8 mouse cellular contexts compared by ENCODE assay signal in the genomic region with DNA sequence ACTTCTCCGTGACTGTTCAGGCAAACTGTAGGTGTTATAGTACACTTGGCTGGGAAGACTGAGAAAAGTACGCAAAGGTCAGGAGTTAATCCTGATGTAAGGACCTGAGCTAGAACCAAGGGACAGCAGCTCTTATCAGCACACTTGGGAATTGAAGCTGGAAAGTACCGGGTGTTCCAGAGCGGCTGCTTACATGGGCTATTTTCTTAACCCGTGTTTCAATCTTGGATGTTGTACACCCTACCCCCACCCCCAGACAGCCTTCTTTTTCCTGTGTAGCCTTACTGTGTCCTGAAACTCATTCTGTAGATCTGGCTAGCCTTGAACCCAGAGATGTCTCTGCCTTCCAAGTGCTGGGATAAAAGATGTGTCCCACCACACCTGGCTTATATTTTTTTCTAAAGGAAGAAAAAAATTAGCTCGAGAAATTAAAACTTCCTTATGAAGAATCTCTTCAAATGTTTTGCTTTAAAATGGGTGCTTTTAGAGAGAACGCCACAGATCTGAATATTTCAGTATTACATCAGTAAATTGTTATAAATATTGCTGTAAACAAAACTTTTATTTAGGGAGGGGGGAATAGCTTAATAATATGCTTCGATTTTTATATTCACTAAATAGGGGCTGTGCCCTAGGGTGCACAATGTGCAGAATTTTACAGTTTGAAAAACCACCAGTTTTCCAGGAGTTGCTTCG. TPM values are rescaled to one million over a fixed set of nuclear protein-coding genes. Genes with fewer than 3 reads are reported as not detected.
DNase-seq lines count a peak whose midpoint lies in the region; ATAC-seq and TF ChIP-seq lines count a peak whose summit lies in the region.

No protein-coding gene starts in this region.

- peaks cover 7% of the 10 kb centered on the region for H3K4me1 ChIP-seq in testis, adult 2 months (ENCODE audit: control insufficient read depth, insufficient read depth, low read length)
- H3K4me1 ChIP-seq in limb, embryonic 13.5 days, result peaks cover 18% of the 10 kb centered on the region
- peaks cover 14% of the 10 kb centered on the region for H3K4me1 ChIP-seq in stomach, embryonic 16.5 days (ENCODE audit: control insufficient read depth, insufficient read depth, low read length)

- H3K4me3 ChIP-seq in testis, adult 2 months (ENCODE audit: control insufficient read depth, low read depth, low read length), result peak overlapping the region; percentile 97
- peak overlapping the region; percentile 97 for H3K4me3 ChIP-seq in limb, embryonic 13.5 days
- peak overlapping the region; percentile 92 for H3K4me3 ChIP-seq in stomach, embryonic 16.5 days (replicated peaks; ENCODE audit: low read length)

- peak overlapping the region; percentile 93 for H3K4me2 ChIP-seq in limb, embryonic 13.5 days (replicated peaks)
- peak overlapping the region; percentile 62 for H3K4me2 ChIP-seq in stomach, embryonic 16.5 days (ENCODE audit: low read depth, low read length)

- intact Hi-C loops in left cerebral cortex, postnatal 36 days (cut with DNase I), result loop anchor here (1.0 kb wide), 1 partner anchor 95 kb away; a partner anchor contains a TSS

- peak overlapping the region; percentile 98 for H3K27ac ChIP-seq in testis, adult 2 months (ENCODE audit: control insufficient read depth, insufficient read depth, low read depth, low read length)
- peak overlapping the region; percentile 94 for H3K27ac ChIP-seq in limb, embryonic 13.5 days
- peak overlapping the region; percentile 96 for H3K27ac ChIP-seq in stomach, embryonic 16.5 days (ENCODE audit: low read length)

- TF ChIP-seq CTCF in testis, adult 2 months (IDR thresholded peaks at IDR 0.05; ENCODE audit: control insufficient read depth, insufficient read depth, insufficient replicate concordance, low read depth, low read length), result no peak

- no peaks in the 10 kb centered on the region for H3K9me3 ChIP-seq in limb, embryonic 13.5 days
- no peaks in the 10 kb centered on the region for H3K9me3 ChIP-seq in stomach, embryonic 16.5 days (replicated peaks; ENCODE audit: control insufficient read depth, low read length)

- WGBS in limb, embryonic 13.5 days, result 64% methylated on average over 9 of the region's 9 CpGs
- 50% methylated on average over 9 of the region's 9 CpGs for WGBS in stomach, embryonic 16.5 days

- no peak for ATAC-seq in limb, embryonic 13.5 days (ENCODE audit: low FRiP score, low read depth)
- ATAC-seq in stomach, embryonic 16.5 days (ENCODE audit: insufficient read depth, low FRiP score), result no peak
- no peak for ATAC-seq in megakaryocyte-erythroid progenitor cell, adult 5-6 weeks (replicated peaks; ENCODE audit: low FRiP score, low TSS enrichment, poor library complexity, severe bottlenecking)

- no peak for DNase-seq in testis, postnatal 10 days (ENCODE audit: low spot score)
- peak; percentile 47 for DNase-seq in heart, adult 8-10 months (ENCODE audit: low spot score)
- no peak for DNase-seq in left cerebral cortex, postnatal 36 days (ENCODE audit: low spot score in 2 of 2)
- DNase-seq in layer of hippocampus, adult 8-10 months (ENCODE audit: low spot score in 2 of 2), result no peak

- TF ChIP-seq POLR2A in testis, adult 2 months (IDR thresholded peaks at IDR 0.05; ENCODE audit: control insufficient read depth, low read depth, low read length), result no peak

- peak overlapping the region; percentile 98 for H3K9ac ChIP-seq in limb, embryonic 13.5 days
- H3K9ac ChIP-seq in stomach, embryonic 16.5 days (ENCODE audit: low read length), result peak overlapping the region; percentile 96

- H3K27me3 ChIP-seq in testis, adult 2 months (ENCODE audit: control insufficient read depth, insufficient read depth, low read length), result no peaks in the 10 kb centered on the region
- H3K27me3 ChIP-seq in limb, embryonic 13.5 days, result no peaks in the 10 kb centered on the region
- H3K27me3 ChIP-seq in stomach, embryonic 16.5 days (ENCODE audit: control insufficient read depth, insufficient read depth, low read length), result no peaks in the 10 kb centered on the region

- H3K36me3 ChIP-seq in testis, adult 2 months (ENCODE audit: control insufficient read depth, insufficient read depth, low read length), result no peaks in the 10 kb centered on the region
- H3K36me3 ChIP-seq in limb, embryonic 13.5 days, result no peaks in the 10 kb centered on the region
- no peaks in the 10 kb centered on the region for H3K36me3 ChIP-seq in stomach, embryonic 16.5 days (ENCODE audit: control insufficient read depth, insufficient read depth, low read length)

RNA-seq across cellular contexts. Expression of a gene that starts 13.7 kb away (rescaled TPM):
- polyA plus RNA-seq in testis, adult 2 months (2012; rRNA removed), result 448 and 538 TPM in 2 replicates
- total RNA-seq in heart, adult 8-10 months (2022), result 100 to 1,000 TPM; 149 to 159 (median 156) TPM
- polyA plus RNA-seq in limb, embryonic 13.5 days (2015; fragmentation: Nextera tagmentation; extraction: Ambion mirVana), result 461 and 482 TPM in 2 replicates
- polyA plus RNA-seq in stomach, embryonic 16.5 days (2015; fragmentation: Nextera tagmentation; extraction: Ambion mirVana), result 359 and 373 TPM in 2 replicates
- total RNA-seq in left cerebral cortex, postnatal 36 days (2021), result 100 to 1,000 TPM; 129 to 136 TPM
- 335 and 357 TPM in 2 replicates for total RNA-seq in megakaryocyte-erythroid progenitor cell, adult 5-6 weeks (2014; fragmentation: Nextera tagmentation)
- total RNA-seq in megakaryocyte-erythroid progenitor cell, adult 5-6 weeks (2017), result 358 and 418 TPM in 2 replicates
- 100 to 1,000 TPM; 139 to 158 (median 150) TPM for total RNA-seq in layer of hippocampus, adult 8-10 months (2022)
